Mouse (Mus musculus) megakaryocyte, embryonic 14.5 days (primary cell): ENCODE data around the gene Arhgap25.

ENCODE experiments used
- FLI1 ChIP-seq: IDR thresholded peaks from 2 replicates; pipeline ENCODE4 v1.6.1; 2012; ENCODE audit warnings: low read length, inconsistent platforms, mixed read lengths
- GATA1 ChIP-seq: IDR thresholded peaks from 3 replicates; pipeline ENCODE4 v1.6.1; 2012; ENCODE audit warnings: mixed read lengths, low read length, inconsistent platforms, borderline replicate concordance

DNA sequence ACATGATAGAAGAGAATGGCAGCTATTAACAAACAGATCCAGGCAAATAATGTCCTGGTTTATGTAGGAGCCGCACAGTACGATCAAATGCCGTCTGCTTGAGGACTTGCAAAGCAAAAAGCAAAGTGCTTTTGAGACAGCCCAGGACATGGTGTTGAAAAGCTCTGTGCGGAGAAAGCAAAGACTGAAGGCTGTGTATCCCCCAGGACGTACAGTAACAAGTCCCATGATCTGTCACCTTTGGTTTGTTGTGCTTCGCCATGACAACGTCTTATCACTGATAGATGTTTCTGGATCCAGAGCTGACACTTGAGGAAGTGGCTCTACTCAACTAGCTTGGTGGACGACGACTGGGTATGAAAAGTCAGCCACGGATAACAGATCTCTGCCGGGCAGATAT, 89.8 kb downstream of the Arhgap25 start:
- TF ChIP-seq GATA1 (no peak), FLI1 (no peak)
